Mouse (Mus musculus): ENCODE data around the gene Pparg. TPM values are rescaled to one million over a fixed set of nuclear protein-coding genes. Genes with fewer than 3 reads are reported as not detected.
A peak's percentile ranks its signal among the peaks of the same experiment; 100 is the strongest.

The Pparg gene
- total RNA-seq (2021) = 1 to 10 TPM; 3.5 to 4.7 TPM
- long read RNA-seq, experiment 1, transcript Pparg-202 (8 exons, 2,125 nt) = major isoform, 5 of 7 reads
- long read RNA-seq, experiment 1, partial matches to known transcripts = 0 of 7 reads
- long read RNA-seq, experiment 1, other reads (novel, unspliced or antisense) = 2 of 7 reads
- long read RNA-seq, experiment 2, partial matches to known transcripts = 0 of 3 reads
- long read RNA-seq, experiment 2, other reads (novel, unspliced or antisense) = 2 of 3 reads

DNA sequence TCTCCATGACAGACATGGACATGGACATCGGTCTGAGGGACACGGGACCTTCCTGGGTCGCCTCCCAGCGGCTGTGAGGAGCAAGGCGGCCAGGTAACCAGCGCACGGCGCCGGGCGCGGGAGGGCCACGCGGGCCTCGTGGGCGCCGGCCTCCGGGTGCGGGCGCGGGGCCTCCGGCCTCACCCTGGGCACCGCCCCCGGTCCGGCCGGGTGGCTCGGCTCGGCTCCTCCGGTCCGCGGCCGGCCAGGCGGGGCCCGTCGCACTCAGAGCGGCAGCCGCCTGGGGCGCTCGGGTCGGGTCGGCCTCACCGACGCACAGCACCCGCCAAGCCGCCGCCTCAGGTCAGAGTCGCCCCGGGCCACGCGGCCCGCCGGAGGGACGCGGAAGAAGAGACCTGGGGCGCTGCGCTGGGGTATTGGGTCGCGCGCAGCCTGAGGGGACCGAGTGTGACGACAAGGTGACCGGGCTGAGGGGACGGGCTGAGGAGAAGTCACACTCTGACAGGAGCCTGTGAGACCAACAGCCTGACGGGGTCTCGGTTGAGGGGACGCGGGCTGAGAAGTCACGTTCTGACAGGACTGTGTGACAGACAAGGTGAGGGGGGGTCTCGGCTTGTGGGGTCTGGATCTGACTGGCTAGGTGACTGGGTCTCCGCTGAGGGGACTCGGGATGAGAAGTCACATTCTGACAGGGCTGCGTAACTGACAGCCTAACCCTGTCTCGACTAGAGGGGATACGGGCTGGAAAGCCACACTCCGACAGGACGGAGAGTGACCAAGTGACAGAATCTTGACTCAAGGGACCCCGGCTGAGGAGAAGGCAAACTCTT lies at the start of gene Pparg:
Gene Pparg, plus strand, starts transcription at position 176 of the 830 bp plus-strand sequence.
- DNase-seq (ENCODE audit: low spot score) = peak; percentile 13

DNA sequence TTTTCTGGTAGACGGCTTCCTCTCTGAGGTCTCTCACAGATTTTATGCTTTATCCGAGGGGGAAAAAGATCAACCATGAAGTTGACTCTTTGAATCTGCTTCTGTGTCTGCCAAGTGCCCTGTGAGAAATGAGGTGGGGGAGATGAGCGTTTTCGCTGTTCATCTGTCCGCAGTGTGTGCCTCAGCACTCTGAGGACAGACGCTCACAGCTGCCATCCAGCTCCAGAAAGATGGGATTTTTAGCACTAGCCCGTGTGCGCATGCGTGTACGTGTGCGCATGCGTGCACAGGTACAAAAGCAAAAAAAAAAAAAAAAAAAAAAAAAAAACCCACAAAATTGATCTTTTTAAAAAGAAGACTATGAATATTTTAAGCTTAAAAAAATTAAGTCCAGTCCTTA lies 48.0 kb upstream of the Pparg start:
- no peak for DNase-seq (ENCODE audit: low spot score)

DNA sequence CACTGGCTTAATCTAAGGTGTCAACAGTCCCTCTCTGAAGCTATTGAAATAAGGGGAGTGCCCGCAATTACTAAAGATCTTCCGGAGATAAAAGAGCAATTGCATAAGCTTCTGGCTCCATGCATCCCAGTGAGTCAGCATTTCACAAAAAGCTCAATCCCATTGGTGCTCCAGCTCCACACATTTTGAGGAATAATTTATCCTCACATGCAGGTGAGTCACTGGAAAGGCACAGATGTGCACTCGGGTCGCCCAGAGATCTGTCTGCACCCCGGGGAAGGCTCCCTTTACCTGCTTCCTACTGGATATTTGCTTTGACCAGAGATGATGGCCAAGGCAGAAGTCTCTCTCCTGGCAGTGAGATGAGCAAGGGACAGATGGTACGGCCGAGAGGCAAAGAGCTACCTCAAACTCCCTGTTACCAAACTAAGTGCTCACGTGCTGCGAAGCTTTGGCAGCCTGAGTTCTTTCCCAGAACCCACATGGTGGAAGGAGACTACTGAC lies 47.5 kb upstream of the Pparg start:
- no peak for DNase-seq (ENCODE audit: low spot score)

GRCm38 (mm10) chr6:115313910-115314309 lies 46.8 kb upstream of the Pparg start:
- no peak for DNase-seq (ENCODE audit: low spot score)

- DNase-seq (ENCODE audit: low spot score) = no peak
Observed at GRCm38 (mm10) chr6:115315770-115316169, 45.0 kb upstream of the Pparg start.

DNA sequence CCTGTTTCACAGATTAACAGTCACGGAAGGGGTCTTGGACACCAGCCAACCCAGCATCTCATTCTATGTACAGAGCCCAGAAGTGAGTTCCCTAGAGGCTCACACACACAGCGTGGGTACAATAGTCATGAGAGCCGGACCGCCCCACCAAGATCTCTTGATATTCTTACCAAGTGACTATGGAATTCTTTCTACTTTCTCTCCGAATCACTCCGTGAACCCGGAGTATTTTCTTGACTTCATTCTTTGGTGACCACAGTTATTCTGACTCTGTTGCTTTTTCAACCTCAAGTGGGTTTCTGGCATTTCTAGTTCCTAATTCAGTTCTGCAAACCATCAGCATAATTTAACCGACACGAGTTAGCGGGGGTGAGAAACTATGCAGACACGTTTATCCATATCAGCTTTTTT lies 43.9 kb upstream of the Pparg start:
- DNase-seq (ENCODE audit: low spot score) = peak; percentile 4

GRCm38 (mm10) chr6:115318811-115319210 lies 41.9 kb upstream of the Pparg start:
- DNase-seq (ENCODE audit: low spot score) = no peak

DNA sequence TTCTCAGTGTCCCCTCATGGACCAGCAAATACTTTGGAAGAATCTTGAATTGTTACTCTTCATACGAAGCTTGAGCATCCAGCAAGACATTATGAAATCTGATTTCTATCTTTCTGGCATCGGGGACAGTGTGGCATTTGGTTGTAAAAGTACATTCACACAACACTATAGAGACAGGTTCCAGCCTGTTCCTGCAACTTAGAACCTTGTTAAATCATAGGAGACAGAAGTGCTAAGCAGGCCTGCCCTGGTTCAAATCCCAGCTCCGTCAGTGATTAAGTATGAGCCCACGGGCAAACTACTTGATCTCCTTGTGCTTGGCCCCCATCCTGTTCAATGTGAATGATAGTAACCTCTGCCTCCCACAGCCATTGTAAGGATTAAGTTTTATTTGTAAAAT lies 41.1 kb upstream of the Pparg start:
- DNase-seq (ENCODE audit: low spot score) = no peak

DNA sequence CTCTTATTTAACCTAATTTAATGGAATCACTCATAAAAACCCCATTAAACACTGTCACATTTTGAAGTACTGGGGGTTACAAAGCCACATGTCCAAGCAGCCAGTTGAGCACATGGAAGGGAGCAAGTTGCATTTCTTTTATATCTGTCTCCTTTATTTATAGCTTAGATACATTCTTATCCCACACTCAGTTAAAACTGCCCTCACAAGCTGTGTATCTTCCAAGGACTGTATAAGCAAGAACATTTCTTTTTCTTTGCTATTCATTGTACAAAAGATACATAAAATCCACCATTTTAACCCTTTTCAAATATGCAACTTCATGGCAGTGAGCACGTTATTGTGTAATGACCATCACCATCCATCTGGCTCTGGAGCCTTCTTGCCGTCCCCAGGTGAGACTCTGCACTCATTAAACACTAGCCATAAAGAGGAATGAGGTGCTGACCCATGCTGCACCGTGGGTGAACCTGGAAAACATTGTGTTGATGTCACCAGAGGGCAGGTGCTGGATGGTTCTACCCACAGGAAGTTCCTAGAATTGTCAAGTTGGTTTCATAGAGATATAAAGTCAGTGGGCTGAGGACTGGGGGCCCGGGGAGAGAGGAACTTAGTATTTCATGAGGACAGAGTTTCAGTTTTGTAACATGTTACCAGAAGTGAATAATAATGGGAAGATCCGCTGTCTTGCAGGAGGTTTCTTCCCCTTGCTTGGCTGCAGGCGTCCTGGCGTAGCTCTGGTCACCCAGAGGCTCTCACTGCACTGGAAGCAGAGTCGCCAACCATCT lies 39.6 kb upstream of the Pparg start:
- DNase-seq (ENCODE audit: low spot score) = no peak

GRCm38 (mm10) chr6:115321883-115322351 lies 38.8 kb upstream of the Pparg start:
- no peak for DNase-seq (ENCODE audit: low spot score)

GRCm38 (mm10) chr6:115322956-115323355 lies 37.8 kb upstream of the Pparg start:
- no peak for DNase-seq (ENCODE audit: low spot score)

DNA sequence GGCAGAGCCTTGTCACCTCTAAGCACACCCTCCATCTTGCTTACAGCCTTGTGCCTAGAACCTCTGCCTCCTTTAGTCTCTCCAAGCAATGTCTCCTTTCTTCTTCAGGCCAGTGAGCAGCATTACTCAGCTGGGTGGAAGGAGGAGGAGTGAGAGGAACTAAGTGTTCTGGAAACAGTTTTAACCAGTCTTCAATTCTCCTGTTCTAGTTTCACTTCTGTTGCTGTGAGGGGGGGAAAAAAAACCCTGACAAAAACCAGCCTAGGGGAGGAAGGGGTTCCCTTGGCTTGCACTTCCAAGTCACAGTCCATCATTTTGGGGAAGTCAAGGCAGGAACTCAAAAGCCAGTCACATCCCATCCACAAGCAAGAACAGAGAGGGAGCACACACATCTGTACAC lies 29.8 kb upstream of the Pparg start:
- no peak for DNase-seq (ENCODE audit: low spot score)

GRCm38 (mm10) chr6:115333099-115333694 lies 27.6 kb upstream of the Pparg start:
- no peak for DNase-seq (ENCODE audit: low spot score)

DNA sequence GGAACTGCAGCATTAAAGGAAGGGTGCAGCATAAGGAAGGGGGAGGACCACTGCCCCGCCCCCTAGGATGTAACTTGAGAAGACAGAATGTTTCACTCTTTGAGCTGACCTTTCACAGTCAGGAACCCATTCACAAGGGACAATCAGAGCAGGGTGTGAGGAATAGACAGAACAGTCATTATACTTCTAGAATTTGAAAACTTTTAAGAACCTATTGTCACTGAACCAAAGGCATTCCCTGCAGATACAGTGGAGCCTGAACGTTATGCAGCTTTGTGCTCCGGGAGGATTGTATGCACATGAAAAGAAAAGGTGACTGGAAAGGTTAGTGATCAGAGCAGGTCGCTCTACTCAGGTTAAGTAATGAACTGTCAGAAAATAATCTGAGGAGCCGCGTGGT lies 25.2 kb upstream of the Pparg start:
- DNase-seq (ENCODE audit: low spot score) = no peak

DNA sequence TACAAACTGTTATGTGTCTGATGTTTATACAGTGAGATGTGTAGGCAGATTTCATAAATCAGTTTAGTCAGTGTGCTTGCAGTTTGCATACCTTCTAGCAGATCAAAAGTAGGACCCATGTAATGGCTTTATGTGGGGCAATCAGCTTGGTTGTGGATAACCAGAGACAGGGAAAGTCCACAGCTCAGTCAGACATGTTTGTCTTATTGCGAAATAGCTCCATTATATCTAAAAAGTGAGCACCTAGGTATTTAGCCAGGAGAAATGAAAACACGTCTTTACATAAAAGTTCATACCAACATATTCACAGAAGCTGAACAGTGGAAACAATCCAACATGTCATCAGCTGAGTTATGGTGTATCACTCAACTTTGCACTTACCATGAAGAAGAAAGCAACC lies 20.7 kb upstream of the Pparg start:
- no peak for DNase-seq (ENCODE audit: low spot score)

DNA sequence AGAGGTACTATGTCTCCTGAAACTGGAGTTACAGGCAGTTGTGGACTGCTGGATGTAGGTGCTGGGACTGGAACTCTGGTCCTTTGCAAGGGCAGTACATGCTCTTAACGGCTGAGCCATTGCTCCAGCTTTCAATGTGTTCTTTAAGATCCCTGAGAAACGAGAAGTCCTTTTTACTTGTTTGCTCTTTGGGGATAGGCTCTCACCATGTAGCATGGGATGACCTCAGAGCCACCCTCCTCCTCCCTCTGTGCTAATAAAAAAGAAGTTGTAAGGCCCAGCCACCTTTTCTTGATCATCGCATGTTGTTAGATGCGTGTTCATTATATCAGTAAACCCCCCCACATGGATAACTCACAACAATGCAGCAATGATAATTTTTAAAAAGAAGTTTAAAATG lies 17.7 kb upstream of the Pparg start:
- no peak for DNase-seq (ENCODE audit: low spot score)

GRCm38 (mm10) chr6:115343570-115343969 lies 17.2 kb upstream of the Pparg start:
- DNase-seq (ENCODE audit: low spot score) = no peak

- DNase-seq (ENCODE audit: low spot score) = no peak
Observed at GRCm38 (mm10) chr6:115344101-115344500, 16.6 kb upstream of the Pparg start.

- DNase-seq (ENCODE audit: low spot score) = no peak
Observed at GRCm38 (mm10) chr6:115344513-115344912, 16.2 kb upstream of the Pparg start.

GRCm38 (mm10) chr6:115345013-115345412 lies 15.7 kb upstream of the Pparg start:
- no peak for DNase-seq (ENCODE audit: low spot score)

GRCm38 (mm10) chr6:115349641-115350464 lies 10.9 kb upstream of the Pparg start:
- no peak for DNase-seq (ENCODE audit: low spot score)

Measured in gastrocnemius, adult 18-20 months (tissue).